Mouse (Mus musculus): Measurements from ENCODE around the gene Oasl2. TPM values are rescaled to one million over a fixed set of nuclear protein-coding genes. Genes with fewer than 3 reads are reported as not detected.
A peak's percentile ranks its signal among the peaks of the same experiment; 100 is the strongest.

Oasl2 gene
- polyA plus RNA-seq, 1 experiment from 2014 or later: 0.54 TPM

DNA sequence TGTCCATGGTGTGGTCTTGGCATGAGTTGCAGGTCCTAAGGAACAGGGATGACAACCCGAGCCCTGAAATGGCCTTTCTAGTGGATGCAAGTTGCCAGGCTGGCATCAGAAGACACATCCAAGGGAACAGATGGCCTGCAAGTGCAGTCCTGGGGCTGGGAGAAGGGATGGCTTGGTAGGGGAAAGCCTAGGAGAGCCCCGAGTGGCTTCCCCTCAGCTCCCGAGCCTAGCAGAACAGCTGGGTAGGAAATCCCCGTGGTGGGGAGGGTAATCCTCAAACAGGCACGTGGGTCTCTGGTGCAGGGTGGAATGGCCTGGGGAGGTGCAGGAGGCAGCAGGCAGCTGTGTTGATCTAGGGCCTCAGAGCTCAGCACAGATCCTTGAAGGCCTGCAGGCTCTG is 52.6 kb downstream of the Oasl2 start:
- Histone ChIP-seq H3K27ac (replicated peaks) (no peak overlapping the region), H3K4me3 (no peak overlapping the region), H3K27me3 (ENCODE audit: low read depth, poor library complexity, severe bottlenecking) (no peaks in the 10 kb centered on the region), H3K4me1 (peaks cover 10% of the 10 kb centered on the region), H3K9me3 (replicated peaks) (no peaks in the 10 kb centered on the region), H3K36me3 (peaks cover 57% of the 10 kb centered on the region)
- 69% methylated on average over 5 of the region's 5 CpGs for WGBS
- no peak for DNase-seq (ENCODE audit: low spot score)

DNA sequence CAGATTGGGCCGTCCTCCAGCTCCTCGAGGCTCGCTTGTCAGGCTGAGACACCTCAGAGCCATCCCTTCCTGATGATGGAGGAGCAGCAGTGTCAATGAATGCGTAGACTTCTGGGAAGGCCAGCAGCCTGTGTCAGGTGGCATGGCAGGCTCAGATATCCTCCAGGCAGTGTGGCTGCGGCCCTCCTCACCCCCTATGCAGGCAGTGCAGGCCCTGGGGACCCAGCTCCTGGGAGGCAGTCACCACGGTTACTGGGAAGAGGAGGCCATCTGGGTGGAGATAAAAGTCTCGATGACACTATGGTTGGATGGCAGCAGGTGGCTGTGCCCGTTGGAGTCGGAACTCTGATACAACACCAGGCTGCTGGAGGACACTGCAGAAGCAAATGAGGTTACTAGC is 53.1 kb downstream of the Oasl2 start:
- Histone ChIP-seq H3K9me3 (replicated peaks) (no peaks in the 10 kb centered on the region), H3K4me1 (peaks cover 10% of the 10 kb centered on the region), H3K4me3 (no peak overlapping the region), H3K36me3 (peaks cover 57% of the 10 kb centered on the region), H3K27me3 (ENCODE audit: low read depth, poor library complexity, severe bottlenecking) (no peaks in the 10 kb centered on the region), H3K27ac (replicated peaks) (no peak overlapping the region)
- DNase-seq (ENCODE audit: low spot score): no peak
- 88% methylated on average over 9 of the region's 9 CpGs for WGBS

DNA sequence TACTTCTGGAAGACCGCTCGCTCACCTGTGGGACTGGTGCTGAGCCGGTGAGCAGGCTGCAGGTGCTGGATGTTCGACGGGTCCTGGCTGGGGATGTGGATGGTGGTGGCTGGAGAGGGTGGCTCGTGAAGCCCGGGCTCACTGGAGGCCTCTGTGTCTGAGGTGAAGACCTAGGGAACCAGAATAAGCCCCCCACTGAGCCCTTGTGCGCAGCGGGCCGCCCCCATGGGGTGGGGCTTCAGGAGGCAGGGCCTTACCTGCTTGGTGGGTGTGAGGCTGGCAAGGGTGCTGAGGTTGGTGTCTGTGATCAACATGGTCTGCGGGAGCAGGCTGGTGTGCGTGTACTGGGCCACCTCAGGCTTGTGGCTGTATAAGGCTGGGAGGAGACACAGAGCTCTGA is 53.9 kb downstream of the Oasl2 start:
- 69% methylated on average over 12 of the region's 12 CpGs for WGBS
- H3K36me3 ChIP-seq: peaks cover 51% of the 10 kb centered on the region

DNA sequence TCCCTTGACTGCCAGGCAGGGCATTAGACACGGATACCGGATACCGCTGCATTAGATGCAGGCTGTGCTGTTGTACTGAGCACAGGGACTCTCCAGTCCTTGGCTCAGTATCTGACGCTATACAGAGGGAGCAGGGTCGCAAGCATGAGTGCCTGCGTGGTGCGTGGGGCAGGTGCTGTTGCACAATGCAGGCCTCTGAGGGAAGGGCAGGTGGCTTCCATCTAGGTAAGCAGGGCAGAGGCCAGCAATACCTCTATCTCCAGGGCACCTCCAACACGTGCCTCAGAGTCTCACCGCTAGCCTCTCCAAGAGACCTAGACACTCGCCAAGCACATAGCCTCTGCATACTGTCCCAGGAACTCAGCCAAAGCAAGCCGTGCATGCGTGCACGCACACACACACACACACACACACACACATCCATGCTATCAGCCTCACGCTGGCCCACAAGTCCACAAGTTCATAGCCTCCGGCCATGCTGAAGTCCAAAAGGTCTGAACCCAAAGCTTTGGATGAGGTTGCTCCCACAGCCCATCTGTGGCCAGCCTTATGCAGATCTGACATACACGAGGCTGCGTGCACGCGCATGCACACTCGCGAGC is 54.6 kb downstream of the Oasl2 start:
- H3K36me3 ChIP-seq: peaks cover 43% of the 10 kb centered on the region
- no peaks in the 10 kb centered on the region for H3K27me3 ChIP-seq (ENCODE audit: low read depth, poor library complexity, severe bottlenecking)
- DNase-seq (ENCODE audit: low spot score): no peak
- no peak overlapping the region for H3K4me3 ChIP-seq
- H3K9me3 ChIP-seq (replicated peaks): no peaks in the 10 kb centered on the region
- WGBS: 88% methylated on average over 21 of the region's 21 CpGs
- peak overlapping the region; percentile 7; the same call in 1 of the 2 replicates for H3K27ac ChIP-seq (replicated peaks)
- peaks cover 10% of the 10 kb centered on the region for H3K4me1 ChIP-seq

More for the DNA sequence above, 53.9 kb downstream of the Oasl2 start:
- no peak overlapping the region for H3K4me3 ChIP-seq
- DNase-seq (ENCODE audit: low spot score): no peak
- H3K27me3 ChIP-seq (ENCODE audit: low read depth, poor library complexity, severe bottlenecking): no peaks in the 10 kb centered on the region
- H3K4me1 ChIP-seq: peaks cover 10% of the 10 kb centered on the region
- no peaks in the 10 kb centered on the region for H3K9me3 ChIP-seq (replicated peaks)
- H3K27ac ChIP-seq (replicated peaks): no peak overlapping the region

DNA sequence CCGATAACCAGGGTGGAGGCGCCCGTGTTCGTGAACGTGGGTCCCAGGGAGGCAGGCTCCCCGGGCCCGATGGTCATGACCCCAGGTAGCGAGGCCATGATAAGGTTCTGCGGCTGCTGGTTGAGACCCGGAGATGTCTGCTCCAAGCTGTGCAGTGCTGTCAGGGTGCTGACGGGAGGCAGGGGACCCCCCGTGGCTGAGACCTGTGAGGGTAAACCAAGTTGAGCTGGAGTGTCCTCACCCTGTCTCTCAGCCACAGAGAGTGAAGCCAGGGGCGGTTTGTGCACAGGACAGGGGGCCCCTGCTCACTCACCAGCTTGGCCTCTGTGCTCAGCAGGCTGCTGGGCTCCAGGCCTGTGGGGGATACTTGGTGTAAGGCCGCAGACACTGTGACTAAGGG is 56.6 kb downstream of the Oasl2 start:
- H3K27me3 ChIP-seq (ENCODE audit: low read depth, poor library complexity, severe bottlenecking): no peaks in the 10 kb centered on the region
- no peak overlapping the region for H3K27ac ChIP-seq (replicated peaks)
- whole genome bisulfite sequencing: 88% methylated on average over 14 of the region's 14 CpGs
- no peak overlapping the region for H3K4me3 ChIP-seq
- peaks cover 10% of the 10 kb centered on the region for H3K4me1 ChIP-seq
- H3K36me3 ChIP-seq: peaks cover 24% of the 10 kb centered on the region
- DNase-seq (ENCODE audit: low spot score): no peak
- no peaks in the 10 kb centered on the region for H3K9me3 ChIP-seq (replicated peaks)

DNA sequence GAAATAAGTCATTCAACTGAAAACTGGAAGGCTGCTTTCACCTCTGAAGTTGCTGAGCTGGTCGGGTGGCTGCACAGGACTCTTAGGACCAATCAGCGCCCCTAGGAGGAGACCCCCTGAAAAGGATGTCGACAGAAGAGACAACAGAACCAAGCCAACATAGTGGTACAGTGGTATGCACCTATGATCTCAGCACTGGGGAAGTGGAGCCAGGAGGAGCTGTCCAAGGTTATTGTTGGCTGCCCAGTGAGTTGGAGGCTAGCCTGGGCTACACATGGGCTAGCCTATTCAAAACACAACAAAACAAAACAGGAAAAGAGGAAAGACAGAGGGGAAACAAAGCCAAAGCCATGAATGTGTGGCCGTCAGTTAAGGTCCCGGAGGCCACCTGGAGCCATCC is 61.3 kb downstream of the Oasl2 start:
- H3K9me3 ChIP-seq (replicated peaks): no peaks in the 10 kb centered on the region
- no peak overlapping the region for H3K27ac ChIP-seq (replicated peaks)
- peaks cover 7% of the 10 kb centered on the region for H3K4me1 ChIP-seq
- no peaks in the 10 kb centered on the region for H3K36me3 ChIP-seq
- no peak overlapping the region for H3K4me3 ChIP-seq
- no peaks in the 10 kb centered on the region for H3K27me3 ChIP-seq (ENCODE audit: low read depth, poor library complexity, severe bottlenecking)
- no peak for DNase-seq (ENCODE audit: low spot score)
- 82% methylated on average over 5 of the region's 5 CpGs for WGBS

Small RNA genes within 50 kb of the gene (microRNA-seq; reads per million reads assigned to microRNA genes)
- gene Mir6240: 27.8 reads per million, percentile 34 among the genes with 10 or more reads in this experiment

Other genes with a start within 250 kb of the Oasl2 start
- gene Trpv4, start 238.5 kb upstream of the Oasl2 start, polyA plus RNA-seq (2016; fragmentation: Nextera tagmentation; extraction: Ambion mirVana): 0.12 and 0.27 TPM in 2 replicates
- 81.8 and 83.0 TPM in 2 replicates for gene Gltp, start 206.0 kb upstream of the Oasl2 start, polyA plus RNA-seq (2016; fragmentation: Nextera tagmentation; extraction: Ambion mirVana)
- gene Tchp, start 189.2 kb upstream of the Oasl2 start, polyA plus RNA-seq (2016; fragmentation: Nextera tagmentation; extraction: Ambion mirVana): 19.4 and 22.0 TPM in 2 replicates
- gene Ankrd13a, start 122.3 kb upstream of the Oasl2 start, polyA plus RNA-seq (2016; fragmentation: Nextera tagmentation; extraction: Ambion mirVana): 50.1 and 54.0 TPM in 2 replicates
- 34.4 and 38.1 TPM in 2 replicates for gene Git2, start 121.4 kb upstream of the Oasl2 start, polyA plus RNA-seq (2016; fragmentation: Nextera tagmentation; extraction: Ambion mirVana)
- gene 1500011B03Rik, start 73.5 kb upstream of the Oasl2 start, polyA plus RNA-seq (2016; fragmentation: Nextera tagmentation; extraction: Ambion mirVana): 133 and 143 TPM in 2 replicates
- not detected in 2 replicates for gene 4930519G04Rik, start 43.3 kb upstream of the Oasl2 start, polyA plus RNA-seq (2016; fragmentation: Nextera tagmentation; extraction: Ambion mirVana)
- gene Gm9936, start 38.3 kb upstream of the Oasl2 start, polyA plus RNA-seq (2016; fragmentation: Nextera tagmentation; extraction: Ambion mirVana): 0.16 and 0.57 TPM in 2 replicates
- not detected in 2 replicates for gene Oasl1, start 26.3 kb downstream of the Oasl2 start, polyA plus RNA-seq (2016; fragmentation: Nextera tagmentation; extraction: Ambion mirVana)
- gene 2210016L21Rik, start 45.2 kb downstream of the Oasl2 start, polyA plus RNA-seq (2016; fragmentation: Nextera tagmentation; extraction: Ambion mirVana): 48.7 and 50.3 TPM in 2 replicates
- 0.06 TPM in 1 of 2 replicates, not detected in the other for gene Hnf1a, start 74.2 kb downstream of the Oasl2 start, polyA plus RNA-seq (2016; fragmentation: Nextera tagmentation; extraction: Ambion mirVana)
- gene Sppl3, start 114.2 kb downstream of the Oasl2 start, polyA plus RNA-seq (2016; fragmentation: Nextera tagmentation; extraction: Ambion mirVana): 11.5 and 12.0 TPM in 2 replicates
- gene Gm10401, start 201.4 kb downstream of the Oasl2 start, polyA plus RNA-seq (2016; fragmentation: Nextera tagmentation; extraction: Ambion mirVana): 23.5 and 25.4 TPM in 2 replicates
- gene Acads, start 222.4 kb downstream of the Oasl2 start, polyA plus RNA-seq (2016; fragmentation: Nextera tagmentation; extraction: Ambion mirVana): 60.0 and 65.2 TPM in 2 replicates
- 66.7 and 68.7 TPM in 2 replicates for gene Unc119b, start 238.0 kb downstream of the Oasl2 start, polyA plus RNA-seq (2016; fragmentation: Nextera tagmentation; extraction: Ambion mirVana)

Measured in midbrain, embryonic 10.5 days (tissue).